Mouse (Mus musculus): ENCODE measurements around the gene Atraid.

Atraid gene

DNA sequence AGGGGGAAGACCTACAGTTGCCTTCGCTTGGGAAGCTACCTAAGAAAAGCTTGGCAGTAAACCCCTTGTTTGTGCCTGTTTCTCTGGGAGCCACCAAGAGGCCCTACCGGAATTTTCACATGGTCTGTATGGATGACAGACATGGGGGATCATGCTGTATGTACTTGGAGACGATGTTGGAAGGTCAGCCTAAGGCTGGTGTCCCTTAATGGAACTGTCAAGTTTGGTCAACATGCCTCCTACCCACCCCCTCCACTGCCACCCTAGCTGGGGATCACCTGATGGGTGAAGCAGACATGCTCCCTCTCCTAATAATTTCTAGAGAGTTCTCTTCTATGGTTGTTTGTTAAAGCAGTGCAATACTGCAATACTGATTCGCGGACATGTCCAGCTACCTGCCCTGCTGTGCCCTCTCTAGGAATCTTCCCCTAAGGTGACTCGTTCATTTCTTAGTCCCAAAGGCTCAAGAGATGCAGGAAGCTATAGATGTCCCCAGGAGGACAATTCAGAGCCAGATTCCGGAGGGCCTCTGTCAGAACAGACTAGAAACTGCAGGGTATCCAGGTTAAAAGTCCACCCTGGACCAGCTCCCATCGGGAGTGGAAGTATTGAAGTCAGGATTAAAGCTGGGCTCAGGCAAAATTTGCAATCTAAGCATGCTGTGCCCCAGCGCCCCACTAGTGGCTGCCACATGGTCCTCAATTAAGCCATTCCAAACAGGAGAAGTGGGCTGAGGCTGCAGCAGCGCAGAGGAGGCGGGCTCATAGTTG is 47.8 kb downstream of the Atraid start:
- DNase-seq: no peak

Data from thymus, postnatal 36 days (tissue).